Mouse (Mus musculus): ENCODE data around the gene Kdm6b.

DNA sequence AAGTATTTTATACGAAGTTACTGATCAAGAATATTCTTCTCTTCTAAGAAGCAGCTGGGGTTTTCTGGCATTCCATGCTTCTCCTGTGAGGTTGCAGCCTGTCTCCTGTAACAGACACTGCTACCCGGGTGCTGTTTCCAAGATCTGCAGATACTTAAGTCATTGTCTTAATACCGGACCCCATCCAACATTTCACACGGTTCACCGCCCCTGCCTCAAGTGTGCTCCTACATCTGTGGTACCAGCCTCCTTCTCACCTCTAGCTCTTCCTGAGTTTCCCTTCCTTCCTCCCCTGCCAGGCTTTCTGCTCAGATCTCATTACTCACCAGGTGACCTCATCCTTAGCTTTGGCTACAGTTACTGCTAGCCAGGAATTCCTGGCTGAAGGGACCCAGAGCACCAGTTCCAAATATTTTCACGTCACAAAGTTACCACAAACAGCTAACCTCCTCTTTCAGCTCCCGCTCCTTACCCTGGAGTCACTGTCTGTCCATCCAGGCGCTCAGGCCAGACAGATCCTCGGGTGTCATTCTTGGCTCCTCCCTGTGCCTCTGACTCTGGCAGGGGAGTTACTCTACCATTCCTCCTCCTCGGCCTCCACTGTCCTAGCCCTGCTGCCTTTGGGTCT, 30.9 kb downstream of the Kdm6b start:
- TF ChIP-seq CTCF (IDR thresholded peaks at IDR 0.05; ENCODE audit: low read depth): no peak
- TF ChIP-seq EP300 (optimal IDR thresholded peaks at IDR 0.05): no peak
